Mouse (Mus musculus): ENCODE data around the gene Pias3. TPM values are rescaled to one million over a fixed set of nuclear protein-coding genes. Genes with fewer than 3 reads are reported as not detected.
"Not testable (repeated sequence)": the region's sequence is repeated elsewhere in the genome, so short reads cannot be mapped to it uniquely, and the experiment has no call there.

The Pias3 gene
- polyA plus RNA-seq, 2 experiments = 52.2 to 100 TPM

GRCm38 (mm10) chr3:96679159-96679674 lies 17.0 kb upstream of the Pias3 start:
- no peak for DNase-seq (ENCODE audit: low spot score)
- H3K9ac ChIP-seq (ENCODE audit: low read depth, low read length, severe bottlenecking) = no peak overlapping the region
- TF ChIP-seq POLR2A (IDR thresholded peaks at IDR 0.05; ENCODE audit: borderline replicate concordance, extremely low read depth, insufficient read depth, insufficient read length) = no peak
- no peak overlapping the region for H3K27ac ChIP-seq (replicated peaks; ENCODE audit: low read depth, low read length)
- no peak overlapping the region for H3K4me3 ChIP-seq (replicated peaks; ENCODE audit: low read length)
- WGBS = 39% methylated on average over 5 of the region's 5 CpGs
- H3K27me3 ChIP-seq (ENCODE audit: control insufficient read depth, insufficient read depth, low read length) = 0 out of 2 replicates have a peak, but pooled peaks cover 7% of the 10 kb centered on the region
- H3K36me3 ChIP-seq (ENCODE audit: control insufficient read depth, insufficient read depth, low read length) = no peaks in the 10 kb centered on the region
- ATAC-seq (ENCODE audit: low FRiP score, low read depth) = no peak
- H3K4me2 ChIP-seq (replicated peaks; ENCODE audit: low read depth, low read length, severe bottlenecking) = no peak overlapping the region
- H3K4me1 ChIP-seq (ENCODE audit: control insufficient read depth, insufficient read depth, low read length) = peaks cover 6% of the 10 kb centered on the region; the same call in 1 of the 2 replicates
- no peaks in the 10 kb centered on the region for H3K9me3 ChIP-seq (ENCODE audit: control insufficient read depth, low read length)

GRCm38 (mm10) chr3:96680269-96680956 lies 15.8 kb upstream of the Pias3 start:
- Histone ChIP-seq H3K9me3 (ENCODE audit: control insufficient read depth, low read length) (no peaks in the 10 kb centered on the region), H3K4me3 (replicated peaks; ENCODE audit: low read length) (no peak overlapping the region), H3K4me1 (ENCODE audit: control insufficient read depth, insufficient read depth, low read length) (peaks cover 6% of the 10 kb centered on the region; the same call in 1 of the 2 replicates), H3K9ac (ENCODE audit: low read depth, low read length, severe bottlenecking) (no peak overlapping the region), H3K36me3 (ENCODE audit: control insufficient read depth, insufficient read depth, low read length) (no peaks in the 10 kb centered on the region), H3K27ac (replicated peaks; ENCODE audit: low read depth, low read length) (no peak overlapping the region), H3K27me3 (ENCODE audit: control insufficient read depth, insufficient read depth, low read length) (0 out of 2 replicates have a peak, but pooled peaks cover 11% of the 10 kb centered on the region), H3K4me2 (replicated peaks; ENCODE audit: low read depth, low read length, severe bottlenecking) (no peak overlapping the region)
- no peak for ATAC-seq (ENCODE audit: low FRiP score, low read depth)
- WGBS = 20% methylated on average over 12 of the region's 12 CpGs
- TF ChIP-seq POLR2A (IDR thresholded peaks at IDR 0.05; ENCODE audit: borderline replicate concordance, extremely low read depth, insufficient read depth, insufficient read length) = no peak
- no peak for DNase-seq (ENCODE audit: low spot score)

GRCm38 (mm10) chr3:96683496-96683895 lies 12.7 kb upstream of the Pias3 start:
- TF ChIP-seq POLR2A (IDR thresholded peaks at IDR 0.05; ENCODE audit: borderline replicate concordance, extremely low read depth, insufficient read depth, insufficient read length) = no peak
- DNase-seq (ENCODE audit: low spot score) = no peak
- no peak overlapping the region for H3K4me2 ChIP-seq (replicated peaks; ENCODE audit: low read depth, low read length, severe bottlenecking)
- H3K4me3 ChIP-seq (replicated peaks; ENCODE audit: low read length) = no peak overlapping the region
- no peak for ATAC-seq (ENCODE audit: low FRiP score, low read depth)
- 78% methylated on average over 3 of the region's 3 CpGs for WGBS
- no peaks in the 10 kb centered on the region for H3K9me3 ChIP-seq (ENCODE audit: control insufficient read depth, low read length)
- H3K27ac ChIP-seq (replicated peaks; ENCODE audit: low read depth, low read length) = no peak overlapping the region
- no peaks in the 10 kb centered on the region for H3K36me3 ChIP-seq (ENCODE audit: control insufficient read depth, insufficient read depth, low read length)
- H3K27me3 ChIP-seq (ENCODE audit: control insufficient read depth, insufficient read depth, low read length) = 0 out of 2 replicates have a peak, but pooled peaks cover 11% of the 10 kb centered on the region
- H3K4me1 ChIP-seq (ENCODE audit: control insufficient read depth, insufficient read depth, low read length) = peaks cover 6% of the 10 kb centered on the region; the same call in 1 of the 2 replicates
- H3K9ac ChIP-seq (ENCODE audit: low read depth, low read length, severe bottlenecking) = no peak overlapping the region

GRCm38 (mm10) chr3:96684151-96684821 lies 11.9 kb upstream of the Pias3 start:
- Histone ChIP-seq H3K9ac (ENCODE audit: low read depth, low read length, severe bottlenecking) (peak overlapping the region; percentile 49), H3K4me1 (ENCODE audit: control insufficient read depth, insufficient read depth, low read length) (peaks cover 6% of the 10 kb centered on the region; the same call in 1 of the 2 replicates), H3K9me3 (ENCODE audit: control insufficient read depth, low read length) (no peaks in the 10 kb centered on the region), H3K4me3 (replicated peaks; ENCODE audit: low read length) (peak overlapping the region; percentile 33), H3K27me3 (ENCODE audit: control insufficient read depth, insufficient read depth, low read length) (0 out of 2 replicates have a peak, but pooled peaks cover 11% of the 10 kb centered on the region), H3K27ac (replicated peaks; ENCODE audit: low read depth, low read length) (no peak overlapping the region), H3K4me2 (replicated peaks; ENCODE audit: low read depth, low read length, severe bottlenecking) (peak overlapping the region; percentile 56), H3K36me3 (ENCODE audit: control insufficient read depth, insufficient read depth, low read length) (no peaks in the 10 kb centered on the region)
- no peak for TF ChIP-seq POLR2A (IDR thresholded peaks at IDR 0.05; ENCODE audit: borderline replicate concordance, extremely low read depth, insufficient read depth, insufficient read length)
- ATAC-seq (ENCODE audit: low FRiP score, low read depth) (no peak), DNase-seq (ENCODE audit: low spot score) (no peak)
- 52% methylated on average over 17 of the region's 17 CpGs for whole genome bisulfite sequencing

GRCm38 (mm10) chr3:96684822-96685156 lies 11.4 kb upstream of the Pias3 start:
- H3K27ac ChIP-seq (replicated peaks; ENCODE audit: low read depth, low read length) = no peak overlapping the region
- 0 out of 2 replicates have a peak, but pooled peaks cover 11% of the 10 kb centered on the region for H3K27me3 ChIP-seq (ENCODE audit: control insufficient read depth, insufficient read depth, low read length)

GRCm38 (mm10) chr3:96686057-96686456 lies 10.1 kb upstream of the Pias3 start:
- H3K27me3 ChIP-seq (ENCODE audit: control insufficient read depth, insufficient read depth, low read length) = 0 out of 2 replicates have a peak, but pooled peaks cover 11% of the 10 kb centered on the region
- not testable (repeated sequence) for H3K4me1 ChIP-seq (ENCODE audit: control insufficient read depth, insufficient read depth, low read length); H3K9ac ChIP-seq (ENCODE audit: low read depth, low read length, severe bottlenecking); ATAC-seq (ENCODE audit: low FRiP score, low read depth); H3K36me3 ChIP-seq (ENCODE audit: control insufficient read depth, insufficient read depth, low read length); H3K4me3 ChIP-seq (replicated peaks; ENCODE audit: low read length); DNase-seq (ENCODE audit: low spot score); H3K9me3 ChIP-seq (ENCODE audit: control insufficient read depth, low read length); H3K27ac ChIP-seq (replicated peaks; ENCODE audit: low read depth, low read length); H3K4me2 ChIP-seq (replicated peaks; ENCODE audit: low read depth, low read length, severe bottlenecking)
- 91% methylated on average over 5 of the region's 5 CpGs for WGBS

More at GRCm38 (mm10) chr3:96684822-96685156, 11.4 kb upstream of the Pias3 start:
- WGBS = 25% methylated on average over 28 of the region's 28 CpGs
- no peaks in the 10 kb centered on the region for H3K9me3 ChIP-seq (ENCODE audit: control insufficient read depth, low read length)
- H3K4me2 ChIP-seq (replicated peaks; ENCODE audit: low read depth, low read length, severe bottlenecking) = peak overlapping the region; percentile 56
- ATAC-seq (ENCODE audit: low FRiP score, low read depth) = no peak
- TF ChIP-seq POLR2A (IDR thresholded peaks at IDR 0.05; ENCODE audit: borderline replicate concordance, extremely low read depth, insufficient read depth, insufficient read length) = no peak
- peak overlapping the region; percentile 49 for H3K9ac ChIP-seq (ENCODE audit: low read depth, low read length, severe bottlenecking)
- no peak for DNase-seq (ENCODE audit: low spot score)
- H3K36me3 ChIP-seq (ENCODE audit: control insufficient read depth, insufficient read depth, low read length) = no peaks in the 10 kb centered on the region
- H3K4me3 ChIP-seq (replicated peaks; ENCODE audit: low read length) = peak overlapping the region; percentile 33
- H3K4me1 ChIP-seq (ENCODE audit: control insufficient read depth, insufficient read depth, low read length) = peaks cover 6% of the 10 kb centered on the region; the same call in 1 of the 2 replicates
